Mouse (Mus musculus) stomach, postnatal 0 days (tissue): Measurements from ENCODE around the gene Pik3ip1. TPM values are rescaled to one million over a fixed set of nuclear protein-coding genes. Genes with fewer than 3 reads are reported as not detected.

ENCODE experiments used
- ATAC-seq: fragments of 200-750 bp; cut with Nextera tagmentation; 2 replicates; pipeline ENCODE4 v1.8.0; 2017; ENCODE audit not compliant: low FRiP score, low TSS enrichment
- DNase-seq: peaks from one replicate; pipeline ENCODE4 v3.0.0-alpha.2; 2016; ENCODE audit warnings: low spot score
- H3K27ac ChIP-seq: fragments of 300-500 bp; sonication (generic); replicated peaks from 2 replicates; pipeline ENCODE4 v1.5.1; 2014; ENCODE audit warnings: mild to moderate bottlenecking, control low read depth
- H3K27me3 ChIP-seq: fragments of 300-500 bp; sonication (generic); 2 replicates; pipeline ENCODE4 v1.6.1; 2014; ENCODE audit warnings: low read length; ENCODE audit not compliant: control insufficient read depth, insufficient read depth
- H3K36me3 ChIP-seq: fragments of 300-500 bp; sonication (generic); 2 replicates; pipeline ENCODE4 v1.6.1; 2014; ENCODE audit warnings: low read length, mixed read lengths; ENCODE audit not compliant: control insufficient read depth, insufficient read depth
- H3K4me1 ChIP-seq: fragments of 300-500 bp; sonication (generic); replicated peaks from 2 replicates; pipeline ENCODE4 v1.6.1; 2014; ENCODE audit warnings: antibody characterized with exemption; ENCODE audit not compliant: control insufficient read depth, insufficient read depth
- H3K4me2 ChIP-seq: fragments of 300-500 bp; sonication (generic); replicated peaks from 2 replicates; pipeline ENCODE4 v1.6.1; 2014; ENCODE audit warnings: low read depth, mild to moderate bottlenecking, control low read depth, moderate library complexity
- H3K4me3 ChIP-seq: fragments of 300-500 bp; sonication (generic); 2 replicates; pipeline ENCODE4 v1.5.1; 2014; ENCODE audit warnings: low read depth, low read length, control low read depth
- H3K9ac ChIP-seq: fragments of 300-500 bp; sonication (generic); 2 replicates; pipeline ENCODE4 v1.6.1; 2014; ENCODE audit warnings: mild to moderate bottlenecking, low read length, control low read depth, mixed read lengths
- H3K9me3 ChIP-seq: fragments of 300-500 bp; sonication (generic); 2 replicates; pipeline ENCODE4 v1.6.1; 2016; ENCODE audit warnings: low read length; ENCODE audit not compliant: control insufficient read depth
- CTCF ChIP-seq: IDR thresholded peaks from 2 replicates; pipeline ENCODE4 v1.5.1; 2016; ENCODE audit warnings: antibody characterized with exemption, low read depth, mild to moderate bottlenecking, moderate library complexity
- EP300 ChIP-seq: optimal IDR thresholded peaks from 2 replicates; pipeline ENCODE3; 2016; ENCODE audit warnings: antibody characterized with exemption
- WGBS: fragments of 180-500 bp; shearing (Covaris S2); extraction: QIAGEN DNeasy Blood & Tissue Kit; methylation state at CpG from one replicate; pipeline ENCODE4 v1.1.7; 2014; 5-methylcytosine and 5-hydroxymethylcytosine counted together
- polyA plus RNA-seq: library from polyadenylated mRNA; unstranded; fragments of >200 nt; fragmentation: Nextera tagmentation; extraction: Ambion mirVana; gene quantifications from 2 replicates; pipeline ENCODE4 v1.2.1, GENCODE M21; 2015

Pik3ip1 gene
- polyA plus RNA-seq, 1 experiment from 2014 or later, result 8.9 TPM

GRCm38 (mm10) chr11:3298813-3299185 is 31.4 kb upstream of the Pik3ip1 start:
- Histone ChIP-seq H3K4me1 (no peaks in the 10 kb centered on the region; the same call in 1 of the 2 replicates), H3K27ac (no peak overlapping the region), H3K4me2 (no peak overlapping the region), H3K9ac (no peak overlapping the region), H3K36me3 (peaks cover 39% of the 10 kb centered on the region), H3K27me3 (no peaks in the 10 kb centered on the region), H3K9me3 (no peaks in the 10 kb centered on the region), H3K4me3 (no peak overlapping the region)
- no peak for TF ChIP-seq EP300
- no peak for TF ChIP-seq CTCF
- WGBS, result 89% methylated on average over 14 of the region's 14 CpGs
- no peak for DNase-seq
- ATAC-seq, result no peak

- Histone ChIP-seq H3K27me3 (no peaks in the 10 kb centered on the region), H3K4me3 (no peak overlapping the region), H3K4me2 (no peak overlapping the region), H3K9me3 (no peaks in the 10 kb centered on the region), H3K27ac (no peak overlapping the region), H3K4me1 (no peaks in the 10 kb centered on the region), H3K36me3 (peaks cover 35% of the 10 kb centered on the region), H3K9ac (no peak overlapping the region)
- TF ChIP-seq EP300, result no peak
- TF ChIP-seq CTCF, result no peak
- DNase-seq, result no peak
- 90% methylated on average over 5 of the region's 5 CpGs for WGBS
- ATAC-seq, result no peak
Observed at GRCm38 (mm10) chr11:3301075-3301474, 29.1 kb upstream of the Pik3ip1 start.

GRCm38 (mm10) chr11:3302385-3302784 is 27.8 kb upstream of the Pik3ip1 start:
- TF ChIP-seq CTCF (no peak), EP300 (no peak)
- Histone ChIP-seq H3K4me1 (no peaks in the 10 kb centered on the region), H3K36me3 (peaks cover 43% of the 10 kb centered on the region), H3K9ac (no peak overlapping the region), H3K9me3 (no peaks in the 10 kb centered on the region), H3K27ac (no peak overlapping the region), H3K27me3 (no peaks in the 10 kb centered on the region), H3K4me2 (no peak overlapping the region), H3K4me3 (no peak overlapping the region)
- ATAC-seq, result no peak
- no peak for DNase-seq
- WGBS, result 46% methylated on average over 4 of the region's 4 CpGs

- no peaks in the 10 kb centered on the region for H3K4me1 ChIP-seq
- H3K36me3 ChIP-seq, result peaks cover 47% of the 10 kb centered on the region
- H3K9ac ChIP-seq, result no peak overlapping the region
- no peak for DNase-seq
- no peak overlapping the region for H3K27ac ChIP-seq
- H3K4me2 ChIP-seq, result no peak overlapping the region
- WGBS, result 48% methylated on average over 4 of the region's 4 CpGs
- H3K27me3 ChIP-seq, result no peaks in the 10 kb centered on the region
- H3K9me3 ChIP-seq, result no peaks in the 10 kb centered on the region
- H3K4me3 ChIP-seq, result no peak overlapping the region
- ATAC-seq, result 0 out of 2 replicates have a peak, but pooled peaks have one; percentile 27
- TF ChIP-seq EP300, result no peak
- TF ChIP-seq CTCF, result no peak
Observed at GRCm38 (mm10) chr11:3302792-3303191, 27.4 kb upstream of the Pik3ip1 start.

GRCm38 (mm10) chr11:3305821-3306220 is 24.4 kb upstream of the Pik3ip1 start:
- 91% methylated on average over 4 of the region's 4 CpGs for WGBS
- H3K9me3 ChIP-seq, result no peaks in the 10 kb centered on the region
- H3K27me3 ChIP-seq, result no peaks in the 10 kb centered on the region
- peaks cover 34% of the 10 kb centered on the region for H3K36me3 ChIP-seq
- no peak for ATAC-seq
- H3K9ac ChIP-seq, result no peak overlapping the region
- no peaks in the 10 kb centered on the region for H3K4me1 ChIP-seq
- DNase-seq, result no peak
- TF ChIP-seq CTCF, result no peak
- TF ChIP-seq EP300, result no peak
- H3K4me2 ChIP-seq, result no peak overlapping the region
- H3K4me3 ChIP-seq, result no peak overlapping the region
- no peak overlapping the region for H3K27ac ChIP-seq

- no peaks in the 10 kb centered on the region for H3K9me3 ChIP-seq
- WGBS, result 84% methylated on average over 3 of the region's 3 CpGs
- H3K27ac ChIP-seq, result no peak overlapping the region
- no peak overlapping the region for H3K4me2 ChIP-seq
- no peaks in the 10 kb centered on the region for H3K4me1 ChIP-seq
- H3K4me3 ChIP-seq, result no peak overlapping the region
- H3K27me3 ChIP-seq, result no peaks in the 10 kb centered on the region
- H3K36me3 ChIP-seq, result peaks cover 32% of the 10 kb centered on the region
- no peak overlapping the region for H3K9ac ChIP-seq
- no peak for TF ChIP-seq CTCF
- TF ChIP-seq EP300, result no peak
- ATAC-seq, result no peak
- no peak for DNase-seq
Observed at GRCm38 (mm10) chr11:3307875-3308274, 22.3 kb upstream of the Pik3ip1 start.
